Mouse (Mus musculus) testis, postnatal 14 days (tissue): ENCODE measurements around the gene P2rx1.

Experiments used
- DNase-seq: peaks from one replicate; pipeline ENCODE4 v3.0.0; 2021; ENCODE audit warnings: low spot score

P2rx1 gene

GRCm38 (mm10) chr11:73023099-73023498, 24.2 kb downstream of the P2rx1 start:
- no peak for DNase-seq

GRCm38 (mm10) chr11:73023827-73024226, 24.9 kb downstream of the P2rx1 start:
- no peak for DNase-seq

- no peak for DNase-seq
These were observed 25.5 kb downstream of the P2rx1 start for GRCm38 (mm10) chr11:73024236-73024904.

DNA sequence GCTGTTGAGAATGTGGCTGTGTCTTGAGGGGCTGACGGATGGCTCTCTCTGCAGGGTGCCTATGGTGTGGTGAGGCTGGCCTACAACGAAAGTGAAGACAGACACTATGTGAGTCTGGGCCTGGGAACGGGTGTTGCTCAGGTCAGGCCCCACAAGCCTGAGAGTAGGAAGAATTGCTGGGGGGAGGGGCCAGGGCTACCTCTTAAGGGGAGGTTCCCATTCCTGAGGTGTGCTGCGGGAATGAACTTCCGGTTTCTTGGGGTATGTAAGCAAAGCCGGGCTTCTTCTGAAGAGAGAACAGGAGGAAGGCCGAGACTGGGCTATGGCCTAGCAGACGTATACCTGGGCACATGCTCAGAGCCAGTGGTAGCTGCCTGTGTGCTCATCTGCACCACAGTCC, 28.1 kb downstream of the P2rx1 start:
- DNase-seq: no peak

DNA sequence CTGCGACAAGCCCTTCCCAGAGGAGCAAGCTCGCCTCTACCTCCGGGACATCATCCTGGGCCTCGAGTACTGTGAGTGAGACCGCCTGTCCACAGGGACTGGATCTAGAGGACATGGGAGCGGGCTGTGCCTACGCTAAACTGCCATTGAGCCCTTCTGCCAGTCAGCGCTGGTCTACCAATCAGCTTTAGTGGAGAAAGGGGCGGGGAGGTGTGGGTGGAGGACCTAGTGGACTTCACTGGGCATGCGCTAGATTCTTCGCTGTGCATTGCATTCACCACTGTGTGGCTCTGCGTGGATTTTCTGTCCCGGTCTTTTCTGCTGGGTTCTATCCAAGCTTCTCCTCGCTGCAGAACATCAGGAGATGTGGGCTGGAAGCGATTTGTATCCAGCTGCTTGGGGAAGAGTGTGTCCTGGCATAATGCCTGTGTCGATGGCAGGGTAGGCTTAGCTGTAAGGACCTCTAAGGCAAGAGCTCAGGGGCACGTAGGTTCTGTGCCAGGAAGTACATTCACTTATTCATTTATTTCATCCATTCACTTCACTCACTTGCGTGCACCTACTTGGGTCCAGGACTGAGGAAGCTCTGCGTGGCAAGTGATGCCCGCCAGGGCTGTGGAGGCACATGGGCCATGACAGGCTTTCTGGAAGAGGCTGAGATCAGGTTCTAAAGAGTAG, 32.1 kb downstream of the P2rx1 start:
- DNase-seq: peak; percentile 84

- DNase-seq: no peak
These were observed 32.6 kb downstream of the P2rx1 start for GRCm38 (mm10) chr11:73031536-73031935.

GRCm38 (mm10) chr11:73036077-73036476, 37.2 kb downstream of the P2rx1 start:
- no peak for DNase-seq

DNA sequence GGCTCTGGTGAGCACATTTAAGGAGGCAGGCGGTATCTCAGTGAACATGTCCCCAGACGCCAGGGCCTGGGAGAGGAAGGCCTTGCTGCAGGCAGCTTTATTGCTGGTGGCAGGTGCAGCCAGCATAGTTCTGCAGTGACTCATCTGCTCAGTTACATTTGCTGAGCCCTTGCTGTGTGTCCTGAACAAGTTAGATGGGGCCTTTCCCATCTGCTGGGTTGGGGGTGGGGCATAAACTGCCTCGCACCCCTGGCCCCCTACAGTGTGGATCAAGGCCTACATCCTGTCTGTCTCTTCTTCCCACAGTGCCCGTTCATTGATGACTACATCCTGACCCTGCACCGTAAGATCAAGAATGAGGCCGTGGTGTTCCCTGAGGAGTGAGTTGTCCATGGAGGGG, 38.0 kb downstream of the P2rx1 start:
- no peak for DNase-seq

DNA sequence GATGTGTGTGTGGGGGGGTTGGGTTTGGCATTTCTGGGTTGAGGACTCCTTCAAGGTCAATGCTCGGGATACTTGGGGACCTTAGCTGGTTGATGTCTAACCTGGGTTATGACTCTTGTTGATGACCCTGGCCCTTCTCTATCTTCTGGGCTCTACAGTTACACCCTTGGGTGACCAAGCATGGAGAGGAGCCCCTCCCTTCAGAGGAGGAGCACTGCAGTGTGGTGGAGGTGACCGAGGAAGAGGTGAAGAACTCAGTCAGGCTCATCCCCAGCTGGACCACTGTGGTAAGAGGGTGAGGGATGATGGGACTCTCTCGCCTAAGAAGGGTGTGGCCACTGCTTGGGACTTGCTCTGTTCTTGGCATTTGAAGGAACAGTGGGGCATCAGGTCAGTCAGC, 38.8 kb downstream of the P2rx1 start:
- no peak for DNase-seq

DNA sequence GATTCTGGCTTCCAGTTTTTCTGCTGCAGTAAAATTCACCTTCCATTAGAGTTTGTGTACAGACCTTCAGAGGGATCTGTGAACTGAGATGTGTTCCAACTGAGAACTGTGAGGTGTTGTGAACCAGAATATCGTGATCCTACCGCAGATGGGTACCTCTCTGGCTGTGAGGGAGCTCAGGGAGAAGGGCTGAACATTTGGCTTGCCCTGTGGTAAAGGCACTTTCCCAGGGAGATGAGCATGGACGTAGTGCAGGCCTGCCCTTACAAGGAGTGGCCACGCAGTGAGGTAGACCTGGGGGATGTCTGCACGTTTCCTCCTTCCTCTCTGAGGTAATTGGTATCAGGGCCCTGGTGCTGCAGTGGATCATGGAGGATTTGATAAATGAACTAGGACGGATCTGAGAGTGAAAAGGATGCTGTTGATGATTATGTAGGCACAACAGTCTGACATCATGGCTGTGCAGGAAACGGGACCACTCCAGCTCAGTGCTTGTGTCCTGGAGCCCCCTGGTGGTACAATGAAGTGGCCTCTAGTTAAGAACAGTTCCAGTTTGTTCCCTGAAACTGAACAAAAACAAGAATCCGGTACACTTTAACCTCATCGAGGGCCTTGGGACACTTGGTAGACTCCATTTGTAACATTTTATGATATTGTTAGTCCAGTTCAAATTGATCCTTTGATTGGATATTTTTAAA, 40.3 kb downstream of the P2rx1 start:
- DNase-seq: no peak

- no peak for DNase-seq
These were observed 45.4 kb downstream of the P2rx1 start for GRCm38 (mm10) chr11:73044229-73044755.

GRCm38 (mm10) chr11:73044789-73045188, 45.9 kb downstream of the P2rx1 start:
- DNase-seq: no peak

GRCm38 (mm10) chr11:73047542-73047996, 48.7 kb downstream of the P2rx1 start, which contains the start of gene Ncbp3:
Gene Ncbp3 (plus strand): TSS chr11:73047783.
- DNase-seq: peak; percentile 96

- DNase-seq: peak; percentile 79
These were observed 49.4 kb downstream of the P2rx1 start for GRCm38 (mm10) chr11:73048030-73048876.

- peak; percentile 55 for DNase-seq
These were observed 50.4 kb downstream of the P2rx1 start for GRCm38 (mm10) chr11:73049335-73049734.

DNA sequence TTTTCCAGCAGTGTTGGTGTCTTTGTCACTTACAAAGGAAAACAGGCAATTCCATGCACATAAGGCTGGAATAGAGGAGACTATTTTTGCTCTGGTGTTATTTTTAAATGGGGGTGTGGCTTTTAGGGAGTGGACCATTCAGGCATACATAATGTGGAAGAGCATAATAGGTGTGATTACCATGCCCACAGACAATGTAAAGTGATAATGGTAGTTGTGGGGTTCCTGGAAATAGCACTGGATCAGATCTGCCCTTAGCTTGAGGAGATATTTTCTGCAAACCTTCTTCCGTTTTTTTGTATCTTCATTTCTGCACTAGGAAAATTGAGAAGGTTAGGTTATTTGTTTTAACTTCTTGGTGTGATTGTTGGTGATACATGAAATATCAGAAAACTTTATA, 53.9 kb downstream of the P2rx1 start:
- no peak for DNase-seq

GRCm38 (mm10) chr11:73057701-73058100, 58.8 kb downstream of the P2rx1 start:
- no peak for DNase-seq

GRCm38 (mm10) chr11:73059630-73060029, 60.7 kb downstream of the P2rx1 start:
- no peak for DNase-seq

- DNase-seq: no peak
These were observed 62.5 kb downstream of the P2rx1 start for GRCm38 (mm10) chr11:73061413-73061812.
